Mouse (Mus musculus): ENCODE results near the gene Plekhg5.
A peak's percentile ranks its signal among the peaks of the same experiment; 100 is the strongest.

Plekhg5 gene

DNA sequence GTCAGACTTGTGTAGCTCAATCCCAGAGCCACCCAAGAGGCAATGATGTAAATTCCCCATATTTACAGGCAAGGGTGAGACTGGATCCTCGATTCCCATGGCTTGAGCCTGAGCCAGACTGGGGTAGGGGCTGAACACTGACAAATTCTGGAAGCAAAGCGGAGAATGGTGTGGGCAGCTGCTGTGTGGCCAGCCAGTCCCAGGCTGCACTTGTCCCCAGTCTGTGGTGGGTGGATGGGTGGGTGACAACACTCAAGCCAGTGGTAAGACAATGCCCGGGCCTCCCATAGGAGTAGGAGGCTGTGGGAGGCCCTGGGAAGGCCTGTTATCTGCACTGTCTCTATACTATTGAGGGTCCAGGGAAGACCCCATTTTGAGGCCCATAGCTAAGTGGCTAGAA is 3.1 kb upstream of the Plekhg5 start:
- no peak for DNase-seq (ENCODE audit: inconsistent age in 2 of 2, low spot score in 1 of 2)

DNA sequence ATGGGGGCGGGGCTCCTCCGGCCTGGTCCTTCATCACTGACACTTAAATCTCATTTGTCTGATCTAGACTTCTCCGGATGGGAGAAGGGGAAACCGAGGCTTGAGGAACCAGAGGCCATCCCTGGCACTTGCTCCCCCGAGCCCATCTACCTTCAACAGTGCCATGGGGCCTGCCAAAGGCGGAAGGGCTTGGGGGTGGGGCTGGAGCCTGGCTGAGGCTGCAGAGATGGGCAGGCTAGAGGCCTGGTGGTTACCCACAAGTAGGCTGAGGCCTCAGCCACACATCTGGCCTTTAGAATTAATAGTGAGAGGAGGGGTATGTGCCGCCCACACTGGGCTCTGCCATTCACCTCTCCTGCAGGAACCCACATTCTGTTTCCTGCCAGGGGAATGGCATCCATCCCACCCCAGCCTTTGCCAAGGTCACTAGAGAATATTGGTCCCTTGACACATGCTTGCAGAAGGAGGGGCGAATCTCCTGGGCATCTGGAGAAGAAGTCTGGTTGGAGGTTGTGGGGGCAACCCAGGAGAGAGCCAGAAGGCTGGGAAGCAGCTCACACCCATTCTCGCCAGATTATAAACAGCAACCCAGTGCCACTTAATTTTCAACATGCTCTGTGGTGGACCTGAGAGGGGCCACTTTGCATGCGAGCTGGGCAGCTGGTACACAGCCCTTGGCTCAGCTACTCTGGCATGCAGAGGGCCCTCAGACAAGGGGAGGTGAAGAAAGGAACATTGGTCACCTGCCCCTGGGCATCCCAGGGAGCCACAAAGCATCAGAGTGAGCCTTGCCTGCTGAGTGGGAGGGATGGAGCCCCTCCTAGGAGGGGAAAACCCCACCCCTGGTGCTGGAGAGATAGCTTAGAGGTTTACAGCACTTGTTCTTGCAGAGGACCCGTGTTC is 1.6 kb upstream of the Plekhg5 start:
- DNase-seq (ENCODE audit: inconsistent age in 2 of 2, low spot score in 1 of 2), result no peak

DNA sequence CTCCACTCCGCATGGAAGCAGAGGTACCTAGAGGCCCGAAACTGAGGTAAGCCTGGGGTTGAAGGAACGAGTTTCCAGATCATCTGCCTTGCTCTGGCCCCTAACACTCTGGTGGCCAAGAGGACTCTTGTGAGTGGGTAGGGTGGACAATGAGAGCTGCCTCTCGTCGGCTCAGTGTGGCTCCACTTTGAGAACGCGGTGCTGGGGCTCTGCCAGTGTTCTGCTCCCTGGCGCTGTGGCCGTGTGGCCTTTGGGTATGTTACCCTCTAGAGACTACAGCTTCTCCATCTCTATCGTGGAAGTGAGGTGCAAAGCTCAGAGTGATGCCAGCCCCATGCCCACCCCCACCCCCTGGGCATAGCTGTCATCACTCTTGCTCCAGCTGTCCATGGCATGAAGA is 357 bp downstream of the Plekhg5 start:
- DNase-seq (ENCODE audit: inconsistent age in 2 of 2, low spot score in 1 of 2), result no peak

DNA sequence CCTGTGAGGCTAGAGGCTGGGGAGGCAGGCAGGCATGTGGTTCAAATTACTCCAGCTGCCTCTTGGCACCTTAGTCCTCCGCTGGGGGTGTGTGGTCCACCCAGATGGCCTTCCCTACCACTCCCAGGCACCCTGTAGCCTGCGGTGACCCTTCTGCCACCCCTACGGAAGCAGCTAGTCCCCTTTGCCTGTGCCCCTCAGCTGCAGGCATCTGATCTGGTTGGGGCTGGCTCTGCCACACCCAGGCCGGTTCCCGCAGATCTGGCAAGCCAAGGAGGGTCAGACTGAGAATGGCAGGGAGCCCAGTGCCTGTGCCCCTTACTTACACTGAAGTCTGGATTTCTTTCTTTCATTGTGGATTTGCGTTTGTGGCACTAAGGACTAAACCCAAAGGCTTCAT is 1.4 kb downstream of the Plekhg5 start:
- DNase-seq (ENCODE audit: inconsistent age in 2 of 2, low spot score in 1 of 2), result no peak

DNA sequence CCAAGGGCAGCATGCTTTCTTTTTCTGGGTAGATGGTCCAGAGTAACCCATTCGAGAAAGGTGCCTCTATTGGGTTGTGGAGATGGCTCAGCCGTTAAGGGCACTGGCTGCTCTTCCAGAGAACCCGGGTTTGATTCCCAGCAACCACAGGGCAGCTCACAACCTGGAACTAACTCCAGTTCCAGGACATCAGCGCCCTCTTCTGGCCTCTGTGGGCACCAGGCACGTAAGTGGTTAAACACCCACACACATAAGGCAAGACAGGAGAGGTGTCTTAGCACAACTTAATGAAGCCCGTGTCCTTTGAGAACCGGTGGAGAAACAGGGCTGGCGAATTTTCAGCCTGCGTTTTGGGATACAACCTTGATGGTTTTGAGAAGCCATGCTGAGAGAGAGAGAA is 2.2 kb downstream of the Plekhg5 start:
- no peak for DNase-seq (ENCODE audit: inconsistent age in 2 of 2, low spot score in 1 of 2)

DNA sequence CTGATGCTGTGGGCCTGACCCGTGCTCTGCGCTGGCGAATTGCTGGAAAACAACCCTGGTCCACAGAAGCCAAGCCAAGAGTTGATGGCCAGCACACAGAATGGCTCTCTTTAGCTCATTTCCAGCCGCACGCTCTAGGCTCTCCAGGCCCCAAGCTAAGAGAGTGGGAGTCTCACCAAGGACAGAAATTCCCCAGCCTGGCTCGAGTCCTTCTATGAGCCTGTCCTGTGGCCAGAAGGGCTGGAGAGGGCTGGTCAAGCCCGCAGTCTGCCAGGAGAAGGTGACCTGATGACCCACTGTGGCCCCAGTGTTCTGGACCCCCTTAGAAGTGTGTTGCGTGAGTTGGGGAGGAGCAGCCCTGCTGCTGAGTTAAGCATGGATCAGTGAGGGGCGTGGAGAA is 4.9 kb downstream of the Plekhg5 start:
- DNase-seq (ENCODE audit: inconsistent age in 2 of 2, low spot score in 1 of 2), result no peak

DNA sequence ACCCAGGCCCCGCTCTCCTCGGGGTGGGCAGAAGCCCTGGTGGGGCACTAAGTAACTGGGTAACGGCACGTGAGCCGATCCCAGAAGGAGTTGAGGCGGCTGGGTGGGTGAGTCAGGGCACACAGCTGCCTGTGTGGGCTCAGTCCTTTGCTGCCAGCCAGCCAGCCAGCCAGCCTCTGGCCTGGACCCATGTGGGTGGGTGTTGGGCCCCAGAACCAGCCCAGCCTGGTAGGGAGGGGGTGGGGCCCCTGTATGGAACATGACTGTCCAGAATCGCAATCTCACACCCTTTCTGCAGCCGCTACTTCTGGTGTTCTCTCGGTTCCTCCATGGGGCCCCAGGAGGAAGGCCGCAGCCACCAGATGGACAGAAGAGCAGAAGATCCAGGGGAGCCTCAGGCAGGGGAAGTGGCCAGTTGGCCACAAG is 5.8 kb downstream of the Plekhg5 start:
- DNase-seq (ENCODE audit: inconsistent age in 2 of 2, low spot score in 1 of 2), result no peak

DNA sequence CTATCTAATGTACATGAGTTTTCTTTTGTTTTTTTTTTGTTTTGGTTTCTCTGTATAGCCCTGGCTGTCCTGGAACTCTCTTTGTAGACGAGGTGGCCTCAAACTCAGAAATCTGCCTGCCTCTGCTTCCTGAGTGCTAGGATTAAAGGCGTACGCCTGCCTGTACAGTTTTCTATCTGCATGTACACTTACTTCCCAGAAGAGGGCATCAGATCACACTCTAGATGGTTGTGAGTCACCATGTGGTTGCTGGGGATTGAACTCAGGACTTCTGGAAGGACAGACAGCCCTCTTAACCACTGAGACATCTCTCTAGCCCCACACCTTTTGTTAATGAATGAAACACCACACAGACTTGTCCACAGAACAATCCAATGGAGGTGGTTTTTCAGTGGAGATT is 7.0 kb downstream of the Plekhg5 start:
- DNase-seq (ENCODE audit: inconsistent age in 2 of 2, low spot score in 1 of 2), result no peak

DNA sequence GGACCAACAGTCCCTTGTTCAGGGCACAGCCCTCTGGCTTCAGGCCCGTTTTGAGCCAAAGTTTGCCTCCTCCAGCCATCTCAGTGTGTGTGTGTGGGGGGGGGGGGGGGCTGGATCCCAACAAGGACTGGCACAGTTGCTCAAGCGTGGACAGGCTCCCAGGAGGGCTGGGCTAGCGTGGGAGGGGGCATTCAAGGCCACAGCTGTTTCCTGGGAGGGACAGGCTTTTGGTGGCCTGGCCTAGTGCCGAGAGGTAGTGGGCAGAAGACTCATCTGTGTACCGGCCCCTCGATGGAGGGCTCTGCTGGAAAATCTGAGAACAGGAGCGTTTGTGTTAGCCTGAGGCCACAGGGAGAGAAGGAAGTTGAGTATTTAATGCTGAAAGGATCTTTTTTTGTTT is 7.6 kb downstream of the Plekhg5 start:
- no peak for DNase-seq (ENCODE audit: inconsistent age in 2 of 2, low spot score in 1 of 2)

DNA sequence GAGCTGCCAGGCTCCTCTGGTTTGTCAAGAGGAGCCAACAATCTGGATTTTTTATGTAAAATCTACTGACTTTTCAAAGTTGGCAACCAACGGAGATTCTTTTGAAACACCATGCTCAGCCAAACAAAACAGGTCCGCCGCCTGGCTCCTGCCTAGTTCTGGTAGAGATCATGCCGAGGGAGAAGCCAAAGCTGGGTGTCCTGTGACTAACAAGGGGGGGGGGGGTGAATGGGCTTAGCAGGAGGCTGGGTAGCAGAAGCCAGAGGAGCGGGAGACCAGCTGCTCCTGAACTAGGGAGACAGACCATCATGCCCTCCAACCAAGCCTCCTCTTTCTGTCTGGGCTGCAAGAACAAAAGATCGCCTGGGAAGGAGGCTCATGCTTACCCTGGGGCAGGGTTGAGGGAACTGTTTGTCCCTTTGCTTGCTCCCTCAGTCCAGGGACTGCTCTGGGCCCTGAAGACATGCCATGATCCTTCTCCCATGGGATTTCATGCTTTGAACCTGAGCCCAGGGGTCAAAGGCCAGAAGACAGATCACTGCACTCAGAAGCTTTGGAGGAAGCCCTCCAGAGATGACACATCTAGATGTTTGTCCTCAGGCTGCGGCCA is 11.4 kb downstream of the Plekhg5 start:
- peak in 1 of 2 experiments; percentile 43 for DNase-seq (ENCODE audit: inconsistent age in 2 of 2, low spot score in 1 of 2)

DNA sequence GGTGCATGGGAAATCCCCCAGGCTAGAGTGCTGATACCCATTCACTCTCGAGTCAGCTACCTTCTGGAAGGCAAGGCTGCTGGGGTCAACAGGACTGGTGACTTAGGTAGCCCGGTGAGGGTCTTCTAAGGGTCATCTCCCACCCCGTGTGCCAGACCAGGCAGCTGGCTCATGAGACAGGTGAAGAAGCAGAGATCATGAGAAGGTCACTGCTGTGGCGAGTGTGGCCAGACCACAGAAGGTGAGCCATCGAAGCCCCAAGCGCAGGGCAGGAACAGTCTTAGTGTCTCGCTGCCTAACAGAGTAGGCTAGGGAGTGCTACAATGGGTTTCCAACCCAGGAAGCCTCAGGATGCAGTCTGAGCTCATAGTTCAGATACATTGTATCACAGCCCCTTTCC is 12.3 kb downstream of the Plekhg5 start:
- no peak for DNase-seq (ENCODE audit: inconsistent age in 2 of 2, low spot score in 1 of 2)

DNA sequence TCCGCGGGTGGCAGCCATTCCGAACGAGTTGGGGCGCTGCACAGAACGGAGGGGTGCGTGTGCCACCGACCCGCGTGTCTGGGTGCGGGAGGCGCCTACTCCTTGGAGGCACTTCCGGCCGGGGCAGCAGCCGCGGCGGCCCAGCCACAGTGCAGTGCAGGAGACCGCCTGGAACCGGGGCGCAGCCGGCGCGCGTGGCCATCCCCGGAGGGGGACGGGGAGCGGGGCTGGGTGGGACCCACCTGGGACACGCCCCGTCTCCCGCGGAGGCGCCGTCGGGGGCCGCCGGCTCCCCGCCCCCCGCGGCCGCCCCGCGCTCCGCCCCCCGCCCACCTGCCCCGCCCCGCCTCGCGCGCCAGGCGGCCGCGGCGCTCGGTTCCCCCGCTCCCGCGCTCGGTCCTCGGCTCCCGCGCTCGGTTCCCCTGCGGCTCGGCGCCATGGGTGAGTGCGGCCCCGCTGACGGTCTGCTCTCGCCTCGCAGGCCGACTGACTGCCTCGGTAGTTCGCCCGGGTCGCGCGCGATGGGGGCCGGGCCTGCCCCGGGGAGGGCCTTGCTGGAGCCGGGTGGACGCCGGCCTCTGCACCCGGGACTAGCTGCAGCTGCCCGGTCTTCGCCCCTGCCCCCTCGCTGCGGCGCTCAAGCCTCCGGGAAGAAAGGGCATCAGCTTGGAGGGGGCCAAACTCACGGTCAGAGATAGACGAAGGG is 14.4 kb downstream of the Plekhg5 start:
- peak; percentile 81 to 91 for DNase-seq (ENCODE audit: inconsistent age in 2 of 2, low spot score in 1 of 2)

DNA sequence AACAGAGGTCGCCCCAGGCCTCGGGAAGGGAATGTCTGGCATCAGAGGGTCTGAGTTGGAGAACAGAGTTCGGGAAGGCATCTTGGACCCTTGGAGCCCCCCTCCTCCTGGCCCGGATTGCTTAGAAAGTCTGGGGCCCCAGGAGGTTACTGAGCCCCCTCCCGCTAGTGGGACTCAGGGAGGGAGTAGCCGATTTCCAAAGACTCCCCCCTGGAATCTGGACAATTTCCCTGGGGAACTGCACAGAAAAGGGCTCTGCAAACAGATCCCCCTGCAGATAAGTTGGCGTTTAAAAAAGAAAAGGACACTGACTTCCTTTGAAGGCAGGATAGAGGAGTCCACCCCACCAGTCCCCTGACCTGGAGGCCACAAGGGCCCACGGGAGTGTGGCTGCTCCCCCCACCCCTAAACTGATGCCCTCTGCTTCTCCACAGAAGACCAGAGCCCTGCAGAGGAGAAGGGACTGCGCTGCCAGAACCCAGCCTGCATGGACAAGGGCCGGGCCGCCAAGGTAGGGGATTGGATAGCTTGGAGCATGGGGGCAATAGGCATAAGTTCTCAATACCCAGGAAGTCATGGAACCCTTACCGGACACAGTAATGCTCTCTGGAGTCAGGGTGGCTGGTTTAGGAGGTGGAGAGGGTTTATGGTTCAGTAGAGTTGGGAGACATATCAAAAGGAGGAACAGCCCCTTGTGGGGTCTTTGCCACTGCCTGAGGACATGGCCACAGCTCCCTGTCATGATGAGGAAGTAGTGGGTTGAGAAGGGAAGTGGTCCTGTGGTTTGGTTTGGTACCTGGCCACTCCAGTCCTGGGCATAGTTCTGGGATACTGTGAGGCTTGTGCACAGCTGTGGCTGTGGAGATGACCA is 15.1 kb downstream of the Plekhg5 start:
- peak in 1 of 2 experiments; percentile 52 for DNase-seq (ENCODE audit: inconsistent age in 2 of 2, low spot score in 1 of 2)

DNA sequence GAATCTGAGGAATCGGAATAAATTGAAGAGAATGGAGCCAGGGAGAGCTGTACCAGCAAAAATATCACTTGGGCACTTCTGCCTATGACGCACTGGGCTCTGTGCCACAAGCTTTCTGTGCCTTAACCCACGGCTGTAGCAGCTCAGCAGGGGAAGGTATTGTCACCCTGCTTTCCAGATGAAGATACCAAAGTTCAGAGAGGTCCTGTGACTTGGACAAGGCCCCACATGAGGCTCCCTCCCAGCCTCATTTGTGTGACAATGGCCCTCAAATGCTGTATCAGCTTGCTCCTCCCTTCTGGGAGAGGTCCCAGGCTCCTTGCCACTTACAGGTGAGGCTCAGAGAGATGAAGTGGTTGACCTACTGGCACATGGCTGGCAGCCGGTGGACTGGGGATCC is 15.8 kb downstream of the Plekhg5 start:
- peak in 1 of 2 experiments; percentile 51 for DNase-seq (ENCODE audit: inconsistent age in 2 of 2, low spot score in 1 of 2)

DNA sequence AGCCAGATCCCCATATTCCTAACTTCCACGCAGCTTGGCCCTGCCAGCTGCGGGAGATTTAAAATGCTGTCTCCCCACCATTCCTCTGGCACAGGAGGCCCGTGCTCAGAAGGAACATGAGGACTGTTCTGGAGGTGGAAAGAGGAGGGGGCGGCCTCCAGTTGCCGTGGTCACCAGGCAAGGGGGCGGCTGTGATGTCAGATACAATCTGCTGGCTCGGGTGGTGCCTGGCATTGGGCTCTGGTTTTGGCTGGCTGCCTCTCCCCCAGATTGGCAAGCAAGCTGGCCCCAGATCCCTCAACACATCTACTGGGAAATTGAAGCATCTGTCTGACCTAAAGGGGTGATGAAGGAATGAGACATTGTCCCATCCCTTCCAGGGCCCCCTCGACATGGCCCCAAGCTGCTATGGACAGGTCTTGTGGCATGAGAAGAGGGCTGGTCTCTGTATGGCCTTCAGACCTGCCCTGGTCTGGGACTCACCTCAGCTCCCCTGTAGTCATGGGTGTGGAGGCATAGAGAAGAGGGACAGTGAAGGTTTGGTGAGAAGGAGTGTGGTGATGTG is 16.3 kb downstream of the Plekhg5 start:
- no peak for DNase-seq (ENCODE audit: inconsistent age in 2 of 2, low spot score in 1 of 2)

DNA sequence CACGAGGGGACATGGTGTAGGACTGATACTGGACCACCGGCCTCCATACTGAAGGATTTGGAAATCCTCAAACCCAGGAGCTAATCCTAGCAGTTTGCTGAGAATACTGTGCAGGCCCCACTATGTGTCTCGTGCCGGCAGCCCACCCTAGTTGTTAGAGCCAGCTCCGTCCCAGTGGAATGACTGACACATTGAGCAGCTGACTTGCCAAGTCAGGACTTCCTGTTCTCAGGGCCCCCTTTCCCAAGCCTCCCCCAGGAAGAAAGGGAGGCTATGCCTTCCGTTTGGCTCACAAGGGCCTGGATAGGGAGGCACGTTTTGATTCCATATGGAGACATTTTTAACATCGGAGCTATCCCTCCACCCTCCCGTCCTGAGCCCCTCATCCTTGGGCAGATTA is 17.9 kb downstream of the Plekhg5 start:
- no peak for DNase-seq (ENCODE audit: inconsistent age in 2 of 2, low spot score in 1 of 2)

DNA sequence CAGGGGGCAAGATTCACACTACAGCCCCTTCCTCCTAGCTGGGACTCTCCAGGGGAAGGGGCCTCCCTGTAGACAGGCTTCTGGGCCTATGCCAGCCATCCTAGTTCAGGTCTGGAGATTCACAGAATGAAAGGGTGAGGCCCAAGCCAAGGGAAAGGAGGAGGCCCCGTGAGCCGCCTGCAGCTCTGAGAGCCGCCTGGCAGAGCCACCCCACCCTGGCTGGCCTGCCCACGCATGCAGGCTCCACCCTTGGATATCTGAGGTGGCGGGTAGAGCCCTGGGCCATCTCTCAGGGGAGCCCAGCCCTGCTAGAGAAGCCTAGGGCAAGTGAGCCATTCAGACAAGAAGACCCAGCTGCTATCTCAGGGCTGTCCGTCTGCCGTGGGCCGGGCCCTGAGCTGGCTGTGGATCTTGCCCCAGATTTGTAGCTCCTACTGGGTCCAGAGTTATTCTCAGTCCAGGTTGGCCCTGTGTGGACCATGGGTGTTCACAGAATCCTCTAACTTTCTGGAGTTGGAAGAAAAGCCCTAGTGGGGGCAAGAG is 20.5 kb downstream of the Plekhg5 start:
- DNase-seq (ENCODE audit: inconsistent age in 2 of 2, low spot score in 1 of 2), result peak in 1 of 2 experiments; percentile 47

DNA sequence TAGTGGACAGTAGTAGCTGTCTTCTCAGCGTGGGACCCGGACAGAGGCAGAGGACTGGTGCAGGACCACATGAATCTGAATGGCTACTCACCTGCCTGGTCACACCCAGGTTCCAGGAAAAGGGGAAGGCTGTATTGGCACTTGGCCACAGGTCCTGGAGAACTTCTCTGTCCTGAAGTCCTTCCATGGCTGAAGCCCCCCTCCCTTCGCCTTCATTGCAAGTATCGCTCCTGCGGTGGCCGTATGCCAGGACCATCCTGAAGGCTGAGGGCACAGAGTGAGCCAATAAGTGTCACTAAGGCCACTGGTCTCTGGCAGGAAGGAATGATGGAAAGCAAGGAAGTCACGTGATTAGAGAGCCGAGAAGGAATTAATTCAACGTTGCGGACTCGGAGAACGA is 21.9 kb downstream of the Plekhg5 start:
- DNase-seq (ENCODE audit: inconsistent age in 2 of 2, low spot score in 1 of 2), result no peak

DNA sequence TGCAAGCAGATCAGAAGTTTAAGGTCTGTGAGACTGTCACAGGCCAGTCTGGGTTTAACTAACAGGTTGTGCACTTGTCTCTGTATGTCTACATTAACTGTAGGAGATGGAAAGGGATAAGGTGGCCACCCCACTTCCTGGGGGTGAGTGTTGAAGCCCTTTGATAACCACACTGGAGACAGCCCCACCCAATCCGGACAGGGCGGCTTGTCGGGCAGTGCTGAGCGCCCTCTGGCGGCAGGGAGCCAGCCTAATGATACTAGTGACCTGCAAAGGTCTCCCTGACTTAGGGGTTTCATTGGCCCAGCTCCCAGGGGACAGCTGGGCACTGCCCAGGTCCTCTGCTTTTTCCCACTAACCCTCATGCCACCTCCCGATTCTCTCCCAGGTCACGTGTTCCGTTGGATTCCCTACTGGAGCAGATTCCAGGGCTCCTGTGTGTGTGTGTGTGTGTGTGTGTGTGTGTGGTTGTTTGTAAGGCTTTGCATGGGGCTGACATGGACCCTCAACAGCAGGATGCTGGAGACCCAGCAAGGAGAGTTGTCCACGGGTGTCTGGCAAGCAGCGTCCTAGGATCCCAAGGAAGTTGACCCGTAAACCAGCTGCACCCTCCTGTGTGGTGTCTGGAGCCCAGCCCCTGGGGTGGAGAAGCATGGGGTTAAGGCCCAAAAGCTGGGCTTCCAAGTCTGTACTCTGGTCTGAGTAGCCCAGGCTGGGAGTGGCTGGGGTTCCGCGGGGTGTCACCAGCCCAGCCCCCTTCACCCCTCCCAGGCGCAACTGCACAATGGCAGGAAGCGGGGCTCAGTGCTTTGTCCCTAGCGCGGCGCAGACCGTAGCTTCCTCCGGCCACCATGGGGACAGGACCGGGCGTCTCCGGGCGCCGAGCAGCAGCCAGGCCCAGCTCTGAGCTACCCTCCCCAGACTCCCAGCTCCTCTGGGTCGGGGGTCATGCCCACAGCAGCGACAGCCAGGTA is 23.9 kb downstream of the Plekhg5 start:
- peak; percentile 72 to 92 for DNase-seq (ENCODE audit: inconsistent age in 2 of 2, low spot score in 1 of 2)
